14 mouse cellular contexts compared by ENCODE assay signal in the genomic region with DNA sequence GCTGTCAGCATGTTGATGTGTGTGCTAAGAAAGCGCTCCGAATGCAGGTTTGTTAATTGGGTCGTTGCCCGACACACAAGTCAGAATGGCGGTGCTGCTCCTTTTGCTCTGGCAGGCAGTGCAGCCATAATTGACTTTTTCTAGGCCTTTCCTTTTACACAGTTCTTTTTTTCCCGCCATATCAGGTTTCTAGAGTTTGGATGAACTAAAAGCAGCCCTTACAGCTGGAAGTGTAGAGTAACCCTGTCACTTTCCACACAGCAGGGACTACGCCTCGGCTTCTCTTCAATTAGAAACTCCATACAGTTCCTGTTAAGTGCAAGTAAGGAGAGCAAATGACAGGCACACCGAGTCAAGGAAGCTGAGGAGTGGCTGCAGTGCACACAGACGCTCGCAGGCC.
DNase-seq lines count a peak whose midpoint lies in the region; ATAC-seq and TF ChIP-seq lines count a peak whose summit lies in the region.
"Had no signal": no experiment of that assay in that cellular context is flagged by ENCODE, and none has a peak within 500 bp of the region (broad histone marks: within the 10 kb centered on the region; RNA-seq: fewer than 3 reads in every experiment).

No protein-coding gene starts in this region.

- no peak for TF ChIP-seq POLR2A in limb, embryonic 14.5 days (IDR thresholded peaks at IDR 0.05; ENCODE audit: borderline replicate concordance, extremely low read depth, insufficient read depth, insufficient read length)

- peak overlapping the region; percentile 20; the same call in 1 of the 2 replicates for H3K4me2 ChIP-seq in limb, embryonic 14.5 days (replicated peaks; ENCODE audit: low read depth, low read length, severe bottlenecking)
- no peak overlapping the region for H3K4me2 ChIP-seq in neural tube, embryonic 15.5 days
- H3K4me2 ChIP-seq: heart, embryonic 15.5 days; intestine, embryonic 15.5 days; liver, embryonic 15.5 days; midbrain, embryonic 13.5 days had no signal

- peak overlapping the region; percentile 79 for H3K27ac ChIP-seq in gastrocnemius, adult 2 months
- H3K27ac ChIP-seq in forebrain, embryonic 10.5 days = peak overlapping the region; percentile 22; the same call in 1 of the 2 replicates
- H3K27ac ChIP-seq in limb, embryonic 14.5 days (replicated peaks; ENCODE audit: low read depth, low read length) = 0 out of 2 replicates have a peak overlapping the region, but pooled peaks have one; percentile 22
- H3K27ac ChIP-seq in neural tube, embryonic 15.5 days (replicated peaks) = no peak overlapping the region
- H3K27ac ChIP-seq: heart, embryonic 15.5 days; intestine, embryonic 15.5 days; liver, embryonic 15.5 days; midbrain, embryonic 13.5 days had no signal

- H3K9me3 ChIP-seq in forebrain, embryonic 10.5 days = no peaks in the 10 kb centered on the region
- no peaks in the 10 kb centered on the region for H3K9me3 ChIP-seq in limb, embryonic 14.5 days (ENCODE audit: control insufficient read depth, low read length)
- H3K9me3 ChIP-seq in neural tube, embryonic 15.5 days (replicated peaks) = no peaks in the 10 kb centered on the region
- H3K9me3 ChIP-seq: heart, embryonic 15.5 days; intestine, embryonic 15.5 days; liver, embryonic 15.5 days; midbrain, embryonic 13.5 days had no signal

- 57% methylated on average over 11 of the region's 11 CpGs for WGBS in forebrain, embryonic 10.5 days
- 20% methylated on average over 11 of the region's 11 CpGs for WGBS in limb, embryonic 14.5 days
- 47% methylated on average over 11 of the region's 11 CpGs for WGBS in neural tube, embryonic 15.5 days

- H3K27me3 ChIP-seq in forebrain, embryonic 10.5 days (ENCODE audit: poor library complexity, severe bottlenecking) = no peaks in the 10 kb centered on the region
- no peaks in the 10 kb centered on the region for H3K27me3 ChIP-seq in limb, embryonic 14.5 days (ENCODE audit: control insufficient read depth, insufficient read depth, low read length)
- H3K27me3 ChIP-seq in neural tube, embryonic 15.5 days (replicated peaks) = no peaks in the 10 kb centered on the region
- H3K27me3 ChIP-seq: heart, embryonic 15.5 days; intestine, embryonic 15.5 days; liver, embryonic 15.5 days; midbrain, embryonic 13.5 days had no signal

- no peak overlapping the region for H3K9ac ChIP-seq in limb, embryonic 14.5 days (ENCODE audit: low read depth, low read length, severe bottlenecking)
- no peak overlapping the region for H3K9ac ChIP-seq in neural tube, embryonic 15.5 days (replicated peaks)
- H3K9ac ChIP-seq: heart, embryonic 15.5 days; intestine, embryonic 15.5 days; liver, embryonic 15.5 days; midbrain, embryonic 13.5 days had no signal

- peak; percentile 33 for DNase-seq in gastrocnemius, adult 2 months
- DNase-seq in gastrocnemius, postnatal 25 days = no peak
- DNase-seq in adipocyte (ENCODE audit: low spot score) = peak; percentile 18
- no peak for DNase-seq in forebrain, embryonic 10.5 days (ENCODE audit: extremely low spot score, low spot score)
- peak; percentile 49 for DNase-seq in limb, embryonic 14.5 days (ENCODE audit: low spot score)
- no peak for DNase-seq in kidney, adult 18-20 months
- no peak for DNase-seq in cerebellum, adult 11 months
- DNase-seq: adrenal gland, adult 8-10 months; cerebellum, adult 8-10 months had no signal

- no peak for ATAC-seq in limb, embryonic 14.5 days (ENCODE audit: low FRiP score, low read depth)
- ATAC-seq in neural tube, embryonic 15.5 days (ENCODE audit: low FRiP score) = no peak
- ATAC-seq: intestine, embryonic 15.5 days; midbrain, embryonic 13.5 days had no signal

- H3K36me3 ChIP-seq in forebrain, embryonic 10.5 days (replicated peaks) = no peaks in the 10 kb centered on the region
- H3K36me3 ChIP-seq in limb, embryonic 14.5 days (ENCODE audit: control insufficient read depth, insufficient read depth, low read length) = no peaks in the 10 kb centered on the region
- no peaks in the 10 kb centered on the region for H3K36me3 ChIP-seq in neural tube, embryonic 15.5 days
- H3K36me3 ChIP-seq: heart, embryonic 15.5 days; intestine, embryonic 15.5 days; liver, embryonic 15.5 days; midbrain, embryonic 13.5 days had no signal

- peak overlapping the region; percentile 52 for H3K4me3 ChIP-seq in gastrocnemius, adult 2 months
- H3K4me3 ChIP-seq in forebrain, embryonic 10.5 days = no peak overlapping the region
- no peak overlapping the region for H3K4me3 ChIP-seq in limb, embryonic 14.5 days (replicated peaks; ENCODE audit: low read length)
- no peak overlapping the region for H3K4me3 ChIP-seq in neural tube, embryonic 15.5 days (replicated peaks)
- H3K4me3 ChIP-seq: heart, embryonic 15.5 days; intestine, embryonic 15.5 days; liver, embryonic 15.5 days; midbrain, embryonic 13.5 days had no signal

- TF ChIP-seq CTCF in gastrocnemius, adult 2 months (IDR thresholded peaks at IDR 0.05) = no peak

- intact Hi-C loops in gastrocnemius, adult 2 months (cut with DNase I) = no loop called here

- H3K4me1 ChIP-seq in forebrain, embryonic 10.5 days = peaks cover 31% of the 10 kb centered on the region
- peaks cover 10% of the 10 kb centered on the region for H3K4me1 ChIP-seq in limb, embryonic 14.5 days (ENCODE audit: control insufficient read depth, insufficient read depth, low read length)
- peaks cover 4% of the 10 kb centered on the region; the same call in 1 of the 2 replicates for H3K4me1 ChIP-seq in neural tube, embryonic 15.5 days
- H3K4me1 ChIP-seq: intestine, embryonic 15.5 days; liver, embryonic 15.5 days had no signal

Comparison
In these comparisons a context has a peak if more than half of its experiments do, and no peak if none do; other contexts are left out.
1. DNase-seq: peak in gastrocnemius, adult 2 months (single experiment), adipocyte (single experiment) and limb, embryonic 14.5 days (single experiment); none in gastrocnemius, postnatal 25 days (single experiment), forebrain, embryonic 10.5 days (single experiment), kidney, adult 18-20 months (single experiment) and cerebellum, adult 11 months (single experiment).